Mouse (Mus musculus): Measurements from ENCODE around the gene Lasp1.

Lasp1 gene

DNA sequence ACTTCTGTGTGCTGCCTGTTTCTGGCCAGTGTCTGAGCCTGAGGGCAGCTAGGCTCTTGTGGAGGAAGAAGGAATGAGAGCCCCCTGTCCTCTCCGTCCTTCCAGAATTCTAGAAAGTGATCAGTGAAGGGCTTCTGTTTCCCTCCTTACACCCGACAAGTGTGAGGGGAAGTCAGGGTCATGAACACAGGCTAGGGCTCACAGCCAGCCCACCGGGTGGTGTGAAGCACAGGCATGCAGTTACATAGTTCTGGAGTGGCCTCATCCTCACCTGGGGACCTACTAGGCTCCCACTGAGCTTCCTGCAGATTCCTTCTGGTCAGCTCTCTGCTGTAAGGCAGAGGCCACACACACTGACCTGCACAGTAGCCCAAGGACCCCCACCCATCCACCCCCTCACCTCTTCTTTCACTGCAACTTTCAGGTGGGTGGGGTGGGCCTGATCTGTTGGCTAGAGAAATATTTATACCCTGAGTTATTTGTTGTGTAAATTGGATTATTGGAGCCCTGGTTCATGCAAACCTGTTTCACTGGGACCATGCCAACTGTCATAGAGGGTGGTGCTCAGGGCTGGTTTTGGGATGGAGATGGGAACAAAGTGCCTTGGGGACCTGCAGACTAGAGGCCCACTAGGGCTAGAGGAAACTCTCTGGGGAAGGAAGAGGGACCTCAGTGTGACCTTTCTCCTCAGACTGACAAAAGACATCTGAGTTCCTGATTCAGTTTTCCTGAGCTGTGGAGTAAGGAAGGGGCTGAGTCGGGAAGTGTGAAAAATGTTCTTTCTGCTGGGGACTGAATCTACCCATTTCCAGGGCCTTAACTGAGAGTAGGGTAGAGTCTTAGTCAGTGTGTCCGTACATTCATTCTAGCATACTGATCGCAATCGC, 10.7 kb downstream of the Lasp1 start:
- intact Hi-C loops (cut with DNase I), result no loop called here

DNA sequence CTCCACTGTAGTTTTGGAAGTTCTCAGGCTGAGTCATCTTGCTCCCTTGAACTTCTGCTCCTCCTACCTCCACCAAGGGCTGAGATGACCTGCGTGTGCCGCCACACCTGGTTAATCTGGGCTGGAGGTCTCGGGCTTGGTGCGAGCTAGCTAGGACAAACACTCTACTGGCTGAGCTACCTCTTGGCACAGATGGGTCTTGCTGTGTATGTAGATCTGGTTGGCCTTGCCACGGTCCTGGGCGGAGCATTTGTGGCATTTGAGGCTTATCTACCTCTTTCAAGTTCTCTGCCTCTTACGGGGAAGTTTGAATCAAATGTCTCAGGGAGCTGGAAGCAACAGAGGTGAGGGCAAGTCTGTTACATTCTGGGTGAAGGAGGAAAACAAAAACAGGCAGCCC, 11.6 kb downstream of the Lasp1 start:
- intact Hi-C loops (cut with DNase I), result no loop called here

DNA sequence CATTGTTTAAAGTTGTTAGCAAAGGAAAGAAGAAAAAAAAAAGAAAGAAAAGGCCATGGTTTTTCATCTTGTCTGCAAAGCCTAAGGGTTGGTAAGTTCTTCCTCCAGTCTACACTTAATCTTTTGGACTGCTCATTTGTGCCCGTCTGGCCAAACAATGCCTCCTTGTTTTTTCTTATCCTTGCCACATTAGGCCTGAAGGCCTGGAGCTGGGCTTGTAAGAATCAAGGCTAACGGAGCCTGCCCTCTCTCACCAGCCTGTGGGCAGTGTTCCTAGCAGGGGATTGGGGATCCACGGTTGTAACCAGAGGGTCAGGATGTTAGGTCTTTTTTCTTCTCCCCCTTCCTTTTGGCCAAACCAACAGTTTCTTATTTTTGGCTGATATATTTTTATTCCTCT, 12.2 kb downstream of the Lasp1 start:
- intact Hi-C loops (cut with DNase I), result no loop called here

DNA sequence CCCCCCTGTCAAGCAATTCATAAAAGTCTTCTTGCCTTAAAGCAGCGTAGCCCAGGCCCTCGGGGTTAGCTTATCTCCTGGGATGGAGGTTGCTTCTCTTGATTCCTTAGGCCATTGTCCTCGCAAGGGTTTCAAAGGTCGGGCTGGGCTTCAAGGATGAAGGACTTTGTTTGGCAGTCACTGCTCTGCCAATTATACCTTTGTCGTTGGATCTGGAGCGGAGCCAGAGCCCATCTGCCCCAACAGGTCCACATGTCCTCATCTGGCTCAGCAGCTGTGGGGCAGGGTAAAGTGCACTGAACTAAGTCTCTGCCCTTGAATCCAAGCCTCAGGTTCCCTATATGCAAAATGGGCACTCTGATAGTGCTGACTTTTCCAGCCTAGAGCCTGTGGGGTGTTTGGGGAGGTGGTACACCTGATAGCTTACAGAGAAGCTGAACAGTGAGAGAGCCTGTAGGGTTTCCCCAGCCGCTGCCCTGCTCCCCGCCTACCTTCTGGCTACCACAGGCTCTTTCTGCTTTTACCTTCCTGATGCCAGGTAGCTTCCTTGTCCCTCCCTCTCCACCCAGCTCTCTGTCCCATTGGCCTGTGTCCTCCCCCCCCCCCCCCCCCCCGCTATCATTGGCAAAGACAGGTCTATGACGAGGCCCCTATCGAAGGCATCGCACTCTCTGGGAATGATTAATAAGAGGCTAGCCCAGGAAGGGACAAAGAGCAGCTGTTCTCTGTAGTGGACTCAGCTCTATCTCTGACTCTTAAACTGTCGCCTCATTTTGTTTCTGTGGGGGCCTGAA, 13.0 kb downstream of the Lasp1 start:
- intact Hi-C loops (cut with DNase I), result no loop called here

DNA sequence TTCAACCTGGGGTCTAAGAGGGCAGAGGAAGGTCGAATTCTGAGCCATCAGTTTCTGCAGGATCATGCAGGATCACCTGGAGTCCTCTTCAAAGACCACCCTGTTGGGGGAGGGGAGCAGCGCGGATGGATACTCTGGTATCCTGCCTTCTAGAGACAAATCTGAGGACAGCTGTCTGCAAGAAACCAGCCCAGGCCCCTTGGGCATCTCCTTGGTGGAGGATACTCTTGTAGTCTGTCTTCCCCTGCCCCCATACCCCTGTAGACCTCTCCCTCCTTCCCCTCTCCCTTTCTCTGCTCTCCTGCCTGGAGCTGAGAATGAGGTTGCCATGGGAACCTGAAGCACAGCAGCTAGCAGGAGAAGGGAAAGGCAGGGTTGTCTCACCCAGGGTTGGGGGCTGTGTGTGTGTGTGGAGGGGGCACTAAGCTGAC, 13.7 kb downstream of the Lasp1 start:
- intact Hi-C loops (cut with DNase I), result no loop called here

DNA sequence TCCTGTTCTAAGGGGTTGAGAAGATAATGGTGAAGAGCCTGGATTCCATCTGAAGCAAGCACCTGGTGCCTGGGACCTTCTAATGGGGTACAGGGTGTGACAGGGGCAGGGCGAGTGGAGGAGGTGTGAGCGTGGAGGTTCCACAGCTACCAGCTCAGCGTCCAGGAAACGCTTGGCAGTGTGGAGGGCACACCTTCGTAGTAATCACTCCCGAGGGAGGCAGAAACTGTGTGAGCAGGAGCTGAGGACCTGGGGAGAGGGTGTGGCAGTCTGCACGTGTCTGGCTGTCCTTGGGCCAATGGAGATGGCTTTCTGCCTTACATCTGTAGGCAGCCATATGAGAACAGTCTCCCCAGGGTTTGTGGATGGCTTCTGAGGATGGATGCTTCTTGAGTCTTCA, 14.3 kb downstream of the Lasp1 start:
- intact Hi-C loops (cut with DNase I), result no loop called here

DNA sequence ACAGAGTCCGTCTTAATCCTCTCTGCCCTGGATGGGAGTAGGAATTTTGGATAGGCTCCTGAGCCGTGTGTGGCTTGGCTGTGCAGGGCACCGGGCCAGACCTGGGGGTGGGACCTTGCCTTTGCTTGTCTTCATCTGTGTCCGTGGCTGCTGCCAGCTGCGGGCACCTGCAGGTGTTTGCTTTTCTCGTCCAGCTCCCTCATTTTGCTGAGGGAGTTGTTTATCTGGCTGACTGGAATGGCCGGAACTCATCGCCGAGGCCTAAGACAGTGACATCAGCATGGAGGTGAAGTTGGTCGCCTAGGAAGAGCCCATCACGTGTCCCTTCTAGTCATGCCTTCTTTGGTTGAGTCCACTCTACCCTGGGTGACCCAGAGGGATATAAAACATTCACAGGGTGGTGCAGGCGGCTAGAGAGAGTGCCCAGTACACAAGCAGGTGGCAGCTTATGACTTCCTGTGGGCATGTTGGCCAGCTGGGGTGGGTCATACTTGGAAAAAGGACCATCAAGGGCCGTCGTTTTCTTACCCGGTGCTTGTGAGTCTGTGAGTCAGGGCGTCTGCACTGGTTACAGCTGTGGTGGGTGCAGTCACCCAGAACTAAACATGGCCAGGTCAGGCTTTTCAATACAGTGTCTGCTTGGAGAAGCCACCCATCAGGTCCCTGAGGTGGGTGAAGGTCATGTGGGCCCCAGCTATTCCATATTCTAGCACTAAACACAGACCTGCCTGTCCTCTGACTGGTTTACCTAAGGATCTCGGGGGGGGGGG, 15.1 kb downstream of the Lasp1 start:
- intact Hi-C loops (cut with DNase I), result no loop called here

DNA sequence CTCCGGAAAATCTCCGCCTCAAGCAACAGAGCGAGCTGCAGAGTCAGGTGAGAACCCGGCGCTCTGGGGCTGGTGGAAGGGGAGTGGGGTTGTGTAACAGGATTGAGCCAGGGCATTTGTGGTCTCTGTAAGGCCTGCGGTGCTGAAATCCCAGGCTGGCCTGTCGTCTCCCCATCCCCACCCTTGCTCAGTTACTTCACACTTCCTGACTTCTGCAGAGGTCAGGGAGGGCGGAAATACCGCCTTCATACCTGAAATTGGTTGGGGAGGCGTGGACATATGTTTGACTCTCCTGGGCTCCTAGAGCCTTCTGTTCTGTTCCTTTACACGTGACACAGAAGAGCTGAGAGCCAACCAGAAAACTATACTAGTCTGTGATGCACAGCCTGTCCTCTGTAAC, 16.9 kb downstream of the Lasp1 start:
- intact Hi-C loops (cut with DNase I), result no loop called here

DNA sequence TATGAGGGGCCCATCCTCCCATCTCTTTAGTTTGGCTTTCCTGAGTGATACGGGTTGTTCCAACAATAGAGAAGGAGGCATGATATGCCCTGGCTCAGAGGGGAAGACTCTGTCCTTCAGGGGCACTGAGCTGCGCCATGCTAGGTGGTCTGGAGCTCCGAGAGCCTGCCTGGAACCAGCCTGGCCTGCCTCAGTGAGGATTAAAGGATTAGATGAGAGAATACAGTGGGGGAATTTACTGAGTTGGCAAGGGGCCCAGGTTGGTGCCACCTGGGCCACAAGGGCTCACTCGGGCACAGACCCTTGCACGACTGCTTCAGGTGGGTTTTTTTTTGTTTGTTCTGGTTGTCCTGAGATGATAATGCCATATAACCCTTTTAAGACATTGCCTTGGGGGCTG, 17.4 kb downstream of the Lasp1 start:
- intact Hi-C loops (cut with DNase I), result no loop called here

DNA sequence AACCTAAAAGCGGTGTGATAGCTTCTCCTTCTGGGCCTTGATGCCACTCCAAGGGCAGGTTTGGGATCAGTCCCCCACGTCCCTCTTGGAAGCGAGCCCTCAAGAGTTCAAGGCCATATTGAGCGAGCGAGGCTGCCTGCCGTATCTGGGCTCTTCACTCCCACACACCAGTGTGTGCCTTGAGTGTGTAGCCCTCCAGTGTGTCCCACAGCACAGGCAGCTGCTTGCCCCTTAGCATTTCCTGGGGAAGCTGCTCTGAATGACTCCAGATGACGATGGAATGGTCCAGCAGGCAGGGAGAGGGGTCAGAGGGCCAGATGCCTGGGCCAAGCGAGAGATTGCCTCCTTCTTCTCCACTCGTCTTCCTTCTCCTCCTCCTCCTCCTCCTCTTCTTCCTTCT, 18.1 kb downstream of the Lasp1 start:
- intact Hi-C loops (cut with DNase I), result no loop called here

DNA sequence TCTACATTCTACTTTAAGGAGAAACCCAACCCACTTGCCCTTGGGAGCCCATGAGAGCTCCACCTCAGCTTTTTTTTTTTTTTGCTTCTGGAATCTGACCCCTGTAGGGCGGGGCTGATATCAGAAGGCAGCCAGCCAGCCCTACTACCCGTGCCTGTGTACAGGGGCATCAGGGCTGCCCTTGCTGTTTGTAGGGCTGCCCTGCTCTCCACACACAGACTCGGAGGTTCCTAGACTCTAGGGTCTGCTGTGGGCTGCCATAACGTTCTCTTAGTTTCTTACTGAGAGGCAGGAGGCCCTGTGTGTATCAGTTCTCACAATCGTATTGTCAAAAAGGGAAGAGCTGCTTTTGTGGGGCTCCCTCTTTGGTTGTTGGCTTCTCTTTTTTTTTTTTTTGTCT, 18.6 kb downstream of the Lasp1 start:
- intact Hi-C loops (cut with DNase I), result no loop called here

DNA sequence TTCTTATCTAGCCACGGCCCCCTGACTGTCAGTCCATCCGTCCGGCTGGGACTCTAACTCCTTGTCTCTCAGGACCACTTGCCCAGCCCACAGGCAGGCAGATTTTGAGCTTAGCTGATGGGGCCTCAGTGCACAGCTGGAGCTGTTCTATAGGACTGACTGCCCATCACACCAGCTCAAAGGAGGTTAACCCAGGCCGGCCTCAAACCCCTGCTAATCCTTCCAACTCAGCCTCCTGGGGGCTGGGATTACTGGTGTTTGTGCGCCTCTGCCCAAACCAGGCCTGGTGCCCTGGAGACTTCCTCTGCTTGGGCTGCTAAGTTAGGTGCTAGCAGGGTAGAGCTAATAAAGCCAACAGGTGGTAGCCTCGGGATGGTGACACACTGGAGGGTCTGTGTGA, 19.2 kb downstream of the Lasp1 start:
- intact Hi-C loops (cut with DNase I), result no loop called here

DNA sequence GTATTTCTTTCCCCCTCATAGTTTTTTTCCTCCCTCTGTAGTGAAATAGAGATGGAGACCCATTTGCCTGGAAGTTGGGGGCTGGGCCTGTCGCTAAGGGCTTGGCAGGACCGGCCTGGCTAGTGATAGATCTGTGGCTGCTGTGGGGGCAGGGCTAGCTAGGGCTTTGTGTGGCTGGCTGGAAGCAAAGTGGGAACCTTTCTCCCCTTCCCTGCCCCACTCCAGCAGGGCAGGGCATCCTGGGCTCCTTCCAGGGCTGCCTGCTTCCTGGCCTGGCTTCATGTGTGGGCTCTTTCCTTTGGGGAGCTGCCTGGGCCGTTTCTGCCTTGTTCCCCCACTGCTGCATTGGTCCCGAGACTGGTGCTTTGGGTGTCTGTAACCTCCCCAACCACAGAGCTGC, 19.8 kb downstream of the Lasp1 start:
- intact Hi-C loops (cut with DNase I), result no loop called here

DNA sequence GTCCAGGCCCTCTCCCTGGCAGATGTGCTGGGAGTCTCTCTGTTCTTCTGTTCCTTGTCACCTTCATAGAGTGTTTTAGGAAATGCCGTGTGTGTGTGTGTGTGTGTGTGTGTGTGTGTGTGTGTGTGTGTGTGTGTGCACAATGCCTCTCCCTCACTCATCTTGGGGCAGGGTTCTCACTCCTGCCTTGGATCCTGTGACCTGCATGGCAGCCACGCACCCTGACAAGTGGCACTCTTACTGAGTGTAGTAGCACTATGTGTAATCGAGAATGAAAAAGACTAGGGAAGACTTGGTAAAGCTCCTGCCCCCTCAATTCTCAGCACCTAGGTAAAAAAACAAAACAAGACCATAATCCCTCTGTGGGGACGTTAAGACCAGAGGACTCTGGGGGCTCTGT, 20.3 kb downstream of the Lasp1 start:
- intact Hi-C loops (cut with DNase I), result no loop called here

DNA sequence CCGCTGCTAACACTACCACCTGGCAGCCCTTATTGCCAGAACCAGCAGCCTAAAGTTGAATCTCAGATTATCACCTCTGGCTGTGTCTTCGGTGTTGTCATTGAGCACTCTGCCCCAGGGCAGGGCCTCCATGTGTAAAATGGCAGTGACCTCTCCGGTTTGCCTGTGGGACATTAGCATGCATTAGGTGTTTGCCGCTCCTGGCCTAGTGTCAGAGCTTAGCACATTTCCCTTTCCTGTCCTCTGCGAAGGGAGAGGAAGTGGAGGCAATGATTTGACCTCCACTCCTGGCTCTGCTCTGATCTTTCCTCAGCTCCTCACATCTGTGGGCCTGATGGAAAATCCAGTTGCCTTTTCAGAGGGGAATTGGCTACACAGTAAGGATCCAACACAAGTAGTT, 21.1 kb downstream of the Lasp1 start:
- intact Hi-C loops (cut with DNase I), result no loop called here

DNA sequence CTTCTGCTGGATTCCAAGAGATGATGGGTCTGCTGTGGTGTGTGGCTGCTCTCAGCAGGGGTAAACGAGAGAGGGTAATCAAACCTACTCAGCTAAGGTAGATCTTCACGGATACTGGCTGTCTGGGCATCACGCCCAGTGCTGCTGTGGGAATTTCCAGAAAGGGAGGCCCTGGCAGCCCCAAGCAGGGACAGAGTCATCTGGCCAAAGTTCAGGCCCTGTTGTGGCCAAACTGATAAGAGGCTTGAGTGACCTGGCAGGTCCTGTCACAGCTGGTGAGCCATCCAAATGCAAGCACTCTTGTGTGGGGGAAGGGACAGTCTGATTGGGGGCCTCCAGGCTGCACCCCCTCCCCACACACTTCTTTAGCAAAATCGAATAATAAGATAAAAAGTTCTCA, 22.0 kb downstream of the Lasp1 start:
- intact Hi-C loops (cut with DNase I), result no loop called here

DNA sequence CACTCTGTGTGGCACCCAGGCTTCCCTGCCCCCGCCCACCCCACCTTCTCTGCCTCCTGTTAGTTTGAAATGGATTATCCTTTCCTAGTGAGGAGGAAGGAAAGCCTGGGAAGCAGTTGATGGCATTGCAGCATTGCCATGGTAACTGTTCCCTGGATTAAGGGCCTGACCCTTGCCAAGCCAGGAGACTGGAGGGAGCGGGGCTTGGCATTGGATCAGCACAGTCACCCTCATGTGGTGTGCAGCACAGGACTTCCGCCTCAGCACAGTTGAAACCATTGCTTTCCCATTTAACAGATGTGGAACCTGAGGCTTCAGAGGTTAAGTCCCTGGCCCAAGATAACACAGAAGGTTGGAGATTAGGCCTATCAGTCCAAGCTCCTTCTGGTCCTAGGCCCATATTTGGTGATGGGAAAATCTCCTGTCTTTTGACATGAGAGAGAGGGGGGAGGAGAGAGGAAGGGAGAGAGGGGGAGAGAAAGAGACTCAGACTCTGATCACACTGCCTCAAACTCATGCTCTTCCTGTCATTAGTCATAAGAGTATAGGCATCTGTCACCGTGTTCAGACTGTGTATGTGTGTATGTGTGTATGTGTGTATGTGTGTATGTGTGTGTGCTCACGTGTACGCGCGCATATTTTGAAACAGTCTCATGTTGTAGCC, 22.7 kb downstream of the Lasp1 start:
- intact Hi-C loops (cut with DNase I), result no loop called here

DNA sequence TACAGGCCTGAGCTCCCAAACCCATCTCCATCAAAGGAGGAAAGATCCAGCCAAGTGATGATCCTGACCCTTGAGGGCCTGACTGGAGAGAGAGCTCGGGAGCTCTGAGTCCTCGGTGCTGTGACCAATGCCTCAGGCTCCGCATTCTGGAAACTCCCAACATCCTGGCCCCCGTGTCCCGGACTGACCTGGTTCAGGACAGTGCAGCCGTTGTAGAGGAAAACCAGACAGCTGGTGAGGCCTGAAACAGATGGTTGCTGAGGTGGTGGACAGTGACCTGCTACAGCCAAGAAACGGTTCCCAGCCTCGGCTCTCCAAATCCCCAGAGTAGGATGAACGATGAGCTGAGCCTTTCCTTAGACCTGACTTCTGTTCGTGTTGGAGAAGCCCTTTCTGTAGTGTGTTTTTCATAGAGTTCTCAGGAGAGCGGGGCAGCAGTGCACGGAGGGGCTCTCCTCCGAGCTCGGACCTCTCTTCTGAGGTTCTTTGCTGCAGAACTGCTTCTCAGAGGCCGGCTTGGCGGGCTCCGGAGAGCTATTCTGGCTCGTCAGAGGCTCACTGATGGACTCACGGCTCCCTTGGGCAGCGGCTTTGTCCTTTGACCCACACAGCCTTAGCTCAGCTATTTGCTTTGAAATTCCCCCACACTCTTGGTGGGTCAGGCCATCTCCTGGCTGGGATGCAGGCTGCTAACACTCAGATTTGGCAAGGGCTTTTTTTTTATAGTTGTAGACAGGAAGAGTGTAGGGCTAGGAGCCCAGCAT, 24.2 kb downstream of the Lasp1 start:
- intact Hi-C loops (cut with DNase I), result no loop called here

DNA sequence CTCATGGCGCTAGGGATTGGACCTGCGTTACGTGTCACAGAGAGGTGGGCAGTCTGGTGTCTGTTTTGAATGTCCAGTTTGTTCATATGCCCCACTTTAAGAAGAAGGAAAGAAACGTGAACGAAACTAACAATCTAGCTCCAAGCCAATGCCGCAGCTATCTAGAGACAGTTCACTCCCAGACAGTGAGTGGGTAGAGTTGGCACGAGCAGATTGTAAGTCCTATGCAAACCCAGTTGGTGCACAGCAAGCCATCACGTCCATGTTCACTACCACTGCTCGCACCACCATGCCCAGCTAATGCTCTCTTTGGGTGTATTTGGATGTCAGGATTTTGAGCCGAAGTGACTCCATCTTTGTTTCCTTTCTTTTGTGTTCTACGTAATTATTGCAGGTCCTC, 25.4 kb downstream of the Lasp1 start:
- intact Hi-C loops (cut with DNase I), result no loop called here

DNA sequence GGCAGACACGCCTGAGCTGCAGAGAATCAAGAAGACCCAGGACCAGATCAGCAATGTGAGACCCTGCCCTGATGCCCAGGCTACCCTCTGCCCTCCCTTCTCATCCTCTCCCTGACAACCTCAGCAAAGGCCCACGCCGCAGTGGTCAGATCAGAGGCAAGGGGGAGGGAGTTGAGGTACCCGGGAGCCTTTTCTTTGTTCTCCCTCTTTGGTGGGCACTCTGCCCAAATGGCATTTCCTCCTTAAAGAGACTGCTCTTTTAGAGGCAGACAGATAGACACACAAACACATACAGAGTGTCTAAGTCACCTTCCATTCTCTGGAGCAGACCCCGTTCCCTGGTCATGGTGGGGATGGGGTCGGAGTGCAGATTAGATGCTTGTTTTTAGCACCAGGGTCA, 26.1 kb downstream of the Lasp1 start:
- intact Hi-C loops (cut with DNase I), result no loop called here

DNA sequence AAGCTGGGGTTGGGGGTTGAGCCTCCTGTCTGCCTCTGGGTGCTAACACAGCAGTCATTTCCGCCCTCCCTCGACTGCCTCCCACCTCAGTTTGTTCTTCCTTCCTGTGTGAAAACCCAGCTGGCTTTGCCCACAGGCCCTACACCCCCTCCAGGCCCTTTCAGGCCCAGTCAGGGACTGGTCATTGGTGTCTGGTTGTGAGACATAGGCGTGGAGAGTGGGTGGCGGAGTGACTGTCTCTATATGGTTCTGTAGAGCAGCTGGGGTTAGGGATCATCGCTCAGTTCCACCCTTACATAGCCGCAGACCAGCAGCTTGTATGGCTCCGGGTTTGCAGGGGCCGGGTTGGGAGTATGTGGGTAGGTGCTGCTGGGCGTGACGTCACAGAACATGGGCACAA, 26.5 kb downstream of the Lasp1 start:
- intact Hi-C loops (cut with DNase I), result no loop called here

All from adrenal gland (tissue).